Mouse (Mus musculus) kidney, embryonic 14.5 days (tissue): Measurements from ENCODE around the gene Inpp5f. TPM values are rescaled to one million over a fixed set of nuclear protein-coding genes. Genes with fewer than 3 reads are reported as not detected.

Source experiments
- ATAC-seq: fragments of 200-750 bp; cut with Nextera tagmentation; 2 replicates; pipeline ENCODE4 v1.8.0; 2017; ENCODE audit warnings: moderate number of reproducible peaks, mild to moderate bottlenecking, moderate TSS enrichment, moderate library complexity; ENCODE audit not compliant: low FRiP score, low TSS enrichment
- H3K27ac ChIP-seq: fragments of 300-500 bp; sonication (generic); 2 replicates; pipeline ENCODE4 v1.5.1; 2014; ENCODE audit warnings: low read depth, mild to moderate bottlenecking, low read length, moderate library complexity, mixed read lengths
- H3K27me3 ChIP-seq: fragments of 300-500 bp; sonication (generic); 2 replicates; pipeline ENCODE4 v1.6.1; 2014; ENCODE audit warnings: mild to moderate bottlenecking, low read length; ENCODE audit not compliant: control insufficient read depth, insufficient read depth
- H3K36me3 ChIP-seq: fragments of 300-500 bp; sonication (generic); 2 replicates; pipeline ENCODE4 v1.6.1; 2014; ENCODE audit warnings: low read length, mixed read lengths; ENCODE audit not compliant: control insufficient read depth, insufficient read depth
- H3K4me1 ChIP-seq: fragments of 300-500 bp; sonication (generic); 2 replicates; pipeline ENCODE4 v1.6.1; 2014; ENCODE audit warnings: low read length, mixed read lengths; ENCODE audit not compliant: control insufficient read depth, insufficient read depth
- H3K4me2 ChIP-seq: fragments of 300-500 bp; sonication (generic); replicated peaks from 2 replicates; pipeline ENCODE4 v1.6.1; 2014; ENCODE audit warnings: low read depth, mild to moderate bottlenecking, low read length
- H3K4me3 ChIP-seq: fragments of 300-500 bp; sonication (generic); 2 replicates; pipeline ENCODE4 v1.5.1; 2014; ENCODE audit warnings: mild to moderate bottlenecking, low read length
- H3K9ac ChIP-seq: fragments of 300-500 bp; sonication (generic); 2 replicates; pipeline ENCODE4 v1.6.1; 2014; ENCODE audit warnings: low read depth, mild to moderate bottlenecking, low read length, moderate library complexity
- H3K9me3 ChIP-seq: fragments of 300-500 bp; sonication (generic); 2 replicates; pipeline ENCODE4 v1.6.1; 2016; ENCODE audit warnings: low read length; ENCODE audit not compliant: control insufficient read depth
- WGBS: fragments of 180-500 bp; shearing (Covaris S2); extraction: QIAGEN DNeasy Blood & Tissue Kit; methylation state at CpG from one replicate; pipeline ENCODE4 v1.1.7; 2014; 5-methylcytosine and 5-hydroxymethylcytosine counted together
- polyA plus RNA-seq: library from polyadenylated mRNA; unstranded; fragments of >200 nt; fragmentation: Nextera tagmentation; extraction: Ambion mirVana; gene quantifications from 2 replicates; pipeline ENCODE4 v1.2.1, GENCODE M21; 2014

The Inpp5f gene
- polyA plus RNA-seq, 1 experiment from 2014 or later: 36.5 TPM

- WGBS: 91% methylated on average over 2 of the region's 2 CpGs
- Histone ChIP-seq H3K4me3 (no peak overlapping the region), H3K9me3 (no peaks in the 10 kb centered on the region), H3K4me2 (no peak overlapping the region), H3K36me3 (no peaks in the 10 kb centered on the region), H3K27ac (no peak overlapping the region), H3K9ac (no peak overlapping the region), H3K27me3 (no peaks in the 10 kb centered on the region), H3K4me1 (0 out of 2 replicates have a peak, but pooled peaks cover 5% of the 10 kb centered on the region)
- ATAC-seq: no peak
Measured at GRCm38 (mm10) chr7:128625382-128625781, 14.3 kb downstream of the Inpp5f start.

GRCm38 (mm10) chr7:128626601-128627000, 15.5 kb downstream of the Inpp5f start:
- no peak overlapping the region for H3K9ac ChIP-seq
- ATAC-seq: no peak
- H3K27me3 ChIP-seq: no peaks in the 10 kb centered on the region
- no peak overlapping the region for H3K4me3 ChIP-seq
- H3K9me3 ChIP-seq: no peaks in the 10 kb centered on the region
- H3K4me2 ChIP-seq: no peak overlapping the region
- H3K36me3 ChIP-seq: no peaks in the 10 kb centered on the region
- 0 out of 2 replicates have a peak, but pooled peaks cover 5% of the 10 kb centered on the region for H3K4me1 ChIP-seq
- 0 out of 2 replicates have a peak overlapping the region, but pooled peaks have one; percentile 26 for H3K27ac ChIP-seq
- WGBS: 63% methylated on average over 5 of the region's 5 CpGs

- Histone ChIP-seq H3K27me3 (no peaks in the 10 kb centered on the region), H3K27ac (no peak overlapping the region), H3K4me3 (no peak overlapping the region), H3K4me2 (no peak overlapping the region), H3K9ac (no peak overlapping the region), H3K4me1 (0 out of 2 replicates have a peak, but pooled peaks cover 5% of the 10 kb centered on the region), H3K9me3 (no peaks in the 10 kb centered on the region), H3K36me3 (no peaks in the 10 kb centered on the region)
- 57% methylated on average over 2 of the region's 2 CpGs for WGBS
- ATAC-seq: no peak
Measured at GRCm38 (mm10) chr7:128627251-128627650, 16.1 kb downstream of the Inpp5f start.

- Histone ChIP-seq H3K27ac (no peak overlapping the region), H3K4me1 (0 out of 2 replicates have a peak, but pooled peaks cover 5% of the 10 kb centered on the region), H3K4me2 (no peak overlapping the region), H3K9ac (no peak overlapping the region), H3K9me3 (no peaks in the 10 kb centered on the region), H3K36me3 (no peaks in the 10 kb centered on the region), H3K27me3 (no peaks in the 10 kb centered on the region), H3K4me3 (no peak overlapping the region)
- no peak for ATAC-seq
- WGBS: 78% methylated on average over 1 of the region's 1 CpGs
Measured at GRCm38 (mm10) chr7:128627723-128628122, 16.6 kb downstream of the Inpp5f start.

GRCm38 (mm10) chr7:128633156-128633555, 22.0 kb downstream of the Inpp5f start:
- no peak for ATAC-seq
- Histone ChIP-seq H3K4me1 (0 out of 2 replicates have a peak, but pooled peaks cover 5% of the 10 kb centered on the region), H3K9ac (no peak overlapping the region), H3K4me2 (no peak overlapping the region), H3K27ac (no peak overlapping the region), H3K9me3 (no peaks in the 10 kb centered on the region), H3K27me3 (no peaks in the 10 kb centered on the region), H3K4me3 (no peak overlapping the region), H3K36me3 (no peaks in the 10 kb centered on the region; the same call in 1 of the 2 replicates)
- WGBS: 76% methylated on average over 4 of the region's 4 CpGs

- Histone ChIP-seq H3K27me3 (no peaks in the 10 kb centered on the region), H3K4me1 (0 out of 2 replicates have a peak, but pooled peaks cover 3% of the 10 kb centered on the region), H3K36me3 (no peaks in the 10 kb centered on the region; the same call in 1 of the 2 replicates), H3K4me2 (no peak overlapping the region), H3K27ac (no peak overlapping the region), H3K9ac (no peak overlapping the region), H3K4me3 (no peak overlapping the region), H3K9me3 (no peaks in the 10 kb centered on the region)
- no peak for ATAC-seq
- 68% methylated on average over 5 of the region's 5 CpGs for WGBS
Measured at GRCm38 (mm10) chr7:128639925-128640485, 28.9 kb downstream of the Inpp5f start.

- H3K27ac ChIP-seq: no peak overlapping the region
- no peak for ATAC-seq
- H3K9ac ChIP-seq: no peak overlapping the region
- no peaks in the 10 kb centered on the region for H3K27me3 ChIP-seq
- WGBS: 89% methylated on average over 7 of the region's 7 CpGs
- 0 out of 2 replicates have a peak, but pooled peaks cover 3% of the 10 kb centered on the region for H3K4me1 ChIP-seq
- H3K4me3 ChIP-seq: no peak overlapping the region
- no peak overlapping the region for H3K4me2 ChIP-seq
- no peaks in the 10 kb centered on the region for H3K9me3 ChIP-seq
- H3K36me3 ChIP-seq: no peaks in the 10 kb centered on the region; the same call in 1 of the 2 replicates
Measured at GRCm38 (mm10) chr7:128641571-128641970, 30.4 kb downstream of the Inpp5f start.

- Histone ChIP-seq H3K9me3 (no peaks in the 10 kb centered on the region), H3K27ac (no peak overlapping the region), H3K4me3 (no peak overlapping the region), H3K27me3 (no peaks in the 10 kb centered on the region), H3K36me3 (no peaks in the 10 kb centered on the region; the same call in 1 of the 2 replicates), H3K9ac (no peak overlapping the region), H3K4me1 (0 out of 2 replicates have a peak, but pooled peaks cover 3% of the 10 kb centered on the region), H3K4me2 (no peak overlapping the region)
- WGBS: 71% methylated on average over 5 of the region's 5 CpGs
- no peak for ATAC-seq
Measured at GRCm38 (mm10) chr7:128642386-128642785, 31.3 kb downstream of the Inpp5f start.

GRCm38 (mm10) chr7:128656970-128657369, 45.8 kb downstream of the Inpp5f start:
- no peaks in the 10 kb centered on the region for H3K4me1 ChIP-seq
- H3K27me3 ChIP-seq: no peaks in the 10 kb centered on the region
- H3K9ac ChIP-seq: no peak overlapping the region
- H3K4me2 ChIP-seq: no peak overlapping the region
- H3K9me3 ChIP-seq: no peaks in the 10 kb centered on the region
- ATAC-seq: peak; percentile 83; the same call in 1 of the 2 replicates
- no peak overlapping the region for H3K4me3 ChIP-seq
- peaks cover 2% of the 10 kb centered on the region; the same call in 1 of the 2 replicates for H3K36me3 ChIP-seq
- 17% methylated on average over 1 of the region's 1 CpGs for WGBS
- H3K27ac ChIP-seq: no peak overlapping the region
